16 mouse cellular contexts compared by ENCODE assay signal in the genomic region with DNA sequence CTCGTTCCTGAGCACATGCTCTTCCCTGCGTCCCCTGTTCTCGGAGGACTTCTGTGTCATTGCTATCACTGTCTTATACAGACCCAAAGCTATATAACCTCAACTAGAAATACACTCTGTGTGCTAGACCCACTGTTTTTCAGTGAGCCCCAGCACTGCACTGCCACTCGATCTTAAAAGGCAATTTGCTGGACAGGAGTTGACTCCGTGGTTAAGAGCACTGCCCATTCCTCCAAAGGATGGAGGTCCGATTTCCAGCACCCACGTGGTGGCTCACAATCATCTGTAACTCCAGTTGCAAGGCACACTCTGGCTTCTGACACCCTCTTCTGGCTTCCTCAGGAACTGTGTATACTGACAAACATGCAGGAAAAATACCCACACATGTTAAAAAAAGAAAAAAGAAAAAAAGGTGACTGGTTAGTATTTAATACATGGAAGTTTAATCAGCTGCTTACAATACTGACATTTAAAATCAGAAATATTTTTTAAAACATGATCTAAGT.
DNase-seq lines count a peak whose midpoint lies in the region; ATAC-seq and TF ChIP-seq lines count a peak whose summit lies in the region.
"Had no signal": no experiment of that assay in that cellular context is flagged by ENCODE, and none has a peak within 500 bp of the region (broad histone marks: within the 10 kb centered on the region; RNA-seq: fewer than 3 reads in every experiment).

No protein-coding gene starts in this region.

- H3K4me1 ChIP-seq in heart, embryonic 12.5 days (replicated peaks): no peaks in the 10 kb centered on the region
- no peaks in the 10 kb centered on the region for H3K4me1 ChIP-seq in lung, postnatal 0 days (ENCODE audit: insufficient read depth, low read depth, low read length)
- peaks cover 7% of the 10 kb centered on the region for H3K4me1 ChIP-seq in small intestine, adult 2 months (ENCODE audit: control insufficient read depth, insufficient read depth, insufficient read length, low read length)

- ATAC-seq in heart, embryonic 12.5 days (ENCODE audit: insufficient number of reproducible peaks, low FRiP score): no peak
- ATAC-seq in lung, postnatal 0 days: no peak

- WGBS in heart, embryonic 12.5 days: 73% methylated on average over 7 of the region's 7 CpGs
- 71% methylated on average over 7 of the region's 7 CpGs for WGBS in lung, postnatal 0 days
- WGBS in small intestine, adult 2 months: 75% methylated on average over 7 of the region's 7 CpGs

- peak; percentile 39 for TF ChIP-seq CTCF in lung, postnatal 0 days (IDR thresholded peaks at IDR 0.05)
- TF ChIP-seq CTCF in small intestine, adult 2 months (IDR thresholded peaks at IDR 0.05; ENCODE audit: extremely low read depth, insufficient read length, insufficient replicate concordance, low read depth, low read length): no peak

- no peak for TF ChIP-seq POLR2A in small intestine, adult 2 months (IDR thresholded peaks at IDR 0.05; ENCODE audit: low read depth, low read length)

- no peak overlapping the region for H3K4me3 ChIP-seq in heart, embryonic 12.5 days
- H3K4me3 ChIP-seq in lung, postnatal 0 days (ENCODE audit: low read depth, low read length): no peak overlapping the region
- no peak overlapping the region for H3K4me3 ChIP-seq in small intestine, adult 2 months (ENCODE audit: low read depth, low read length)
- H3K4me3 ChIP-seq: erythroblast, embryonic 14.5 days had no signal

- no peak overlapping the region for H3K4me2 ChIP-seq in heart, embryonic 12.5 days
- H3K4me2 ChIP-seq in lung, postnatal 0 days (replicated peaks; ENCODE audit: low read depth, low read length): no peak overlapping the region
- H3K4me2 ChIP-seq: hindbrain, embryonic 14.5 days; midbrain, embryonic 11.5 days had no signal

- H3K36me3 ChIP-seq in heart, embryonic 12.5 days: no peaks in the 10 kb centered on the region
- no peaks in the 10 kb centered on the region for H3K36me3 ChIP-seq in lung, postnatal 0 days (ENCODE audit: insufficient read depth, low read length)
- H3K36me3 ChIP-seq in small intestine, adult 2 months (ENCODE audit: control insufficient read depth, insufficient read depth, low read length): no peaks in the 10 kb centered on the region; the same call in 1 of the 2 replicates

- peaks cover 11% of the 10 kb centered on the region for H3K27me3 ChIP-seq in heart, embryonic 12.5 days (replicated peaks)
- no peaks in the 10 kb centered on the region for H3K27me3 ChIP-seq in lung, postnatal 0 days (replicated peaks; ENCODE audit: insufficient read depth, low read length)
- no peaks in the 10 kb centered on the region for H3K27me3 ChIP-seq in small intestine, adult 2 months (ENCODE audit: control insufficient read depth, insufficient read depth, low read length)

- H3K27ac ChIP-seq in heart, embryonic 12.5 days (ENCODE audit: poor library complexity, severe bottlenecking): no peak overlapping the region
- H3K27ac ChIP-seq in lung, postnatal 0 days (ENCODE audit: low read length): no peak overlapping the region
- H3K27ac ChIP-seq in small intestine, adult 2 months (ENCODE audit: insufficient read depth, low read depth, low read length): peak overlapping the region; percentile 35; the same call in 1 of the 2 replicates
- H3K27ac ChIP-seq: hindbrain, embryonic 14.5 days; kidney, postnatal 0 days had no signal

- H3K9ac ChIP-seq in heart, embryonic 12.5 days: no peak overlapping the region
- no peak overlapping the region for H3K9ac ChIP-seq in lung, postnatal 0 days (replicated peaks; ENCODE audit: low read depth)
- H3K9ac ChIP-seq: hindbrain, embryonic 14.5 days had no signal

- H3K9me3 ChIP-seq in heart, embryonic 12.5 days (replicated peaks): no peaks in the 10 kb centered on the region
- no peaks in the 10 kb centered on the region for H3K9me3 ChIP-seq in lung, postnatal 0 days (ENCODE audit: low read length)

- no peak for TF ChIP-seq EP300 in lung, postnatal 0 days (IDR thresholded peaks at IDR 0.05)

- peak; percentile 84 for DNase-seq in heart, adult 11 months
- DNase-seq in lung, postnatal 0 days (ENCODE audit: low spot score): no peak
- DNase-seq in lung, postnatal 14 days: no peak
- DNase-seq in ZHBTc4 (ENCODE audit: low read depth, low spot score): peak; percentile 34
- no peak for DNase-seq in cerebellum, adult 9-10 months
- no peak for DNase-seq in embryo, embryonic 10.5 days (ENCODE audit: low spot score)
- DNase-seq: cerebellum, adult 2 months; lung, adult 18-20 months; right cerebral cortex, postnatal 14 days; thymus, postnatal 36 days had no signal

Comparison
In these comparisons a context has a peak if more than half of its experiments do, and no peak if none do; other contexts are left out.
1. DNase-seq: peak in heart, adult 11 months (single experiment) and ZHBTc4 (single experiment); none in lung, postnatal 0 days (single experiment), lung, postnatal 14 days (single experiment), cerebellum, adult 9-10 months (single experiment) and embryo, embryonic 10.5 days (single experiment).